8 mouse cellular contexts compared by ENCODE assay signal in genomic region chr10:97768171-97768749, GRCm38 (mm10). TPM values are rescaled to one million over a fixed set of nuclear protein-coding genes. Genes with fewer than 3 reads are reported as not detected.
A peak's percentile ranks its signal among the peaks of the same experiment; 100 is the strongest.
DNase-seq lines count a peak whose midpoint lies in the region; ATAC-seq lines count a peak whose summit lies in the region.

No protein-coding gene starts in this region.

- no peak for DNase-seq in frontal cortex, postnatal 14 days (ENCODE audit: low spot score in 2 of 2)
- DNase-seq in right cerebral cortex, adult 18-20 months, result peak; percentile 65
- no peak for DNase-seq in right cerebral cortex, postnatal 25 days
- peak; percentile 38 to 63 for DNase-seq in left cerebral cortex, postnatal 14 days (ENCODE audit: low spot score in 2 of 2)
- DNase-seq in thymus, postnatal 14 days, result no peak
- no peak for DNase-seq in kidney, adult 9 months
- no peak for DNase-seq in gastrocnemius, postnatal 10 days

- peak; percentile 100 for ATAC-seq in frontal cortex, adult (ENCODE audit: low TSS enrichment)

- intact Hi-C loops in left cerebral cortex, postnatal 14 days (cut with DNase I), result no loop called here

RNA-seq across cellular contexts. Expression of gene C030005K15Rik, which starts 41.7 kb away (rescaled TPM):
- under 1 TPM in 1 of 2 experiments, not detected in 1; 0.23 TPM for total RNA-seq in left cerebral cortex, postnatal 14 days (2021)
- not detected for total RNA-seq in gastrocnemius, postnatal 10 days (2021)

Comparison
In these comparisons a context has a peak if more than half of its experiments do, and no peak if none do; other contexts are left out.
1. DNase-seq: peak in right cerebral cortex, adult 18-20 months (single experiment) and left cerebral cortex, postnatal 14 days (2 of 2); none in frontal cortex, postnatal 14 days (0 of 2), right cerebral cortex, postnatal 25 days (single experiment), thymus, postnatal 14 days (single experiment), kidney, adult 9 months (single experiment) and gastrocnemius, postnatal 10 days (single experiment).